Mouse (Mus musculus): ENCODE data around the gene Esp3.

GRCm38 (mm10) chr17:40591297-40591696, 40.6 kb upstream of the Esp3 start:
- TF ChIP-seq CTCF (IDR thresholded peaks at IDR 0.05; ENCODE audit: insufficient read depth, low read length) (no peak), POLR2A (IDR thresholded peaks at IDR 0.05; ENCODE audit: borderline replicate concordance, extremely low read depth, low read depth, low read length) (no peak)

Data from lung, adult 2 months (tissue).